Mouse (Mus musculus) layer of hippocampus, adult 18-20 months (tissue): ENCODE results near the gene Skap1. TPM values are rescaled to one million over a fixed set of nuclear protein-coding genes. Genes with fewer than 3 reads are reported as not detected.
"Not testable (repeated sequence)": the region's sequence is repeated elsewhere in the genome, so short reads cannot be mapped to it uniquely, and the experiment has no call there.

Experiments used
- DNase-seq, 2 experiments: peaks; one replicate each; pipeline ENCODE4 v3.0.0; 2022; ENCODE audit warnings: low spot score in 2 of 2
- total RNA-seq, 2 experiments: library from RNA; stranded (reverse); gene quantifications; 2 replicates each; pipeline ENCODE4 v1.2.3; 2021

Skap1 gene
- total RNA-seq, 2 experiments from 2014 or later = 1.1 to 1.3 TPM

DNA sequence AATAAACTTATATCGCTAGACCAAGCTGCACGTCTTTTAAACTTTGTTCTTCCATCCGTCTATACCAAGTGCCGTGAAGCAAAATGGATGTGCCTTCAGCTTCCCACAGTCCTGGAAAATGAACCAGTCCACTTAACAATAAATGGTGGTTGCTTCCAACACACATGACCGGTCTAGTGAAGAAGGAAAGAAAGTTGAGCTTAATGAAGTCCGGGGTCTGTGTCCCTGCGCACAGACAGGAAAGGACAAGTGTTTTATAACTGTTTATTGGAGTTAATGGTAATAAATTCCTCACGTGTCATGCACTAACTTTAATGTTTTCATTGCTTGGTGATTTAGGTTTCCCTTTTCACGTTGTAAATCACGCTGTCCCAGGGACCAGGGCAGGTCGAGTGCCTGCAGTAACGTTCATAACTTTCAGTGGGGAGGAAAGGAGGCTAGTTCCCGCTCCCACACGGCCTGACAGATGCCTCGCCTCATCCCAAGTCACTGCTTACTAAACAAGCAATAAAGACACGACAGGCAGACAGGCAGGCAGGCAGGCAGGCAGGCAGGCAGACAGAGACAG lies 222.4 kb downstream of the Skap1 start:
- no peak for DNase-seq

DNA sequence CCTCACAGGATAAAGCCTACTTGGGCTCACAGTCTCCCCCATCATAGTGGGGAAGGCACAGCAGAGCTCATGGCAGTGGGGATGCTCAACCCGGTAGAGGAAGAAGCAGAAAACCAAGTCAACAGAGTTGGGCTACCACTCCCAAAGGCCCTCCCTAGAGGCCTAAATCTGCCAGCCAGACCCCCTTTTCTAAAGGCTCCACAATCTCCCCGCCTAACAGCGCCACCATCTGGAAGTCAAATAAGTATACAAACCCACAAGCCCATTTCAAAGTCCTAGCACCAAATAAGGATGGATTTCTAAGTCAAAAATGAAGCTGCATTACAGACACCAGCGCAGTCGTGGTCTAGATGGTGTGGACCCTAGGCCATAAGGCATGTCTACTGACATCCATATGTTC lies 227.9 kb downstream of the Skap1 start:
- no peak for DNase-seq

DNA sequence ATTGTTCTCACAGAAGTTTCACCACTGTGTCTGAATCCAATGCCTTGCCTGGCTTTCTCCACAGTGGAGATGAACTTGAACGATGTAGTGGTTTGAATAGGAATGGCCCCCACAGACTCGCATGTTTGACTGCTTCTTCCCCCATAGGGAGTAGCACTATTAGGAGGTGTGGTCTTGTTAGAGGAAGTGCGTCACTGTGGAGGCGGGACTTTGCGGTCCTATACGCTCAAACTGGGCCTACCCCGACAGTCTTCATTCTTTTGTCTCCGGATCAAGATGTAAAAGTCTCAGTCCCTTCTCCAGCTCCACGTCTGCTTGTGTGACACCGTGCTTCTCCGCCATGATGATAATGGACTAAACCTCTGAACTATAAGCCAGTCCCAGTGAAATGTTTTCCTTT lies 229.0 kb downstream of the Skap1 start:
- DNase-seq = no peak

DNA sequence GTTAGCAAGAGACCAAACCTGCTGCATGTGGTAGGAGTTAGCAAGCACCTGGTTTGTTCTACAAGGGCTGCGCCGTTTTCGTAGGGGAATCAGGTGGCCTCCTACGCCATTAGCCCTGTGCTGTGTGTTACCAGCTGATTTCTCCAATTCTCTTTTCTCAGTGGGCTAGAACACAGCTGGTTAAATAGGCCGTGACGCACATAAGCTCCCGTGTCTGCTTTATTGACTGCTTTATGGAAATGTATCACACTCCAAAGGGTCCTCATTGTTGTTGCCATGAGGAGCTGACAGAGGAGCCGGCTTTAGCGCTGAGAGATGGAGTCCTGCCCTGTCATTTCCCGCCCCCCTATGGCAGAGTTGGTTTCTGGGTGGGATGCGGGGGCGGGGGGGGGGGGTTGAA lies 230.4 kb downstream of the Skap1 start:
- no peak for DNase-seq

DNA sequence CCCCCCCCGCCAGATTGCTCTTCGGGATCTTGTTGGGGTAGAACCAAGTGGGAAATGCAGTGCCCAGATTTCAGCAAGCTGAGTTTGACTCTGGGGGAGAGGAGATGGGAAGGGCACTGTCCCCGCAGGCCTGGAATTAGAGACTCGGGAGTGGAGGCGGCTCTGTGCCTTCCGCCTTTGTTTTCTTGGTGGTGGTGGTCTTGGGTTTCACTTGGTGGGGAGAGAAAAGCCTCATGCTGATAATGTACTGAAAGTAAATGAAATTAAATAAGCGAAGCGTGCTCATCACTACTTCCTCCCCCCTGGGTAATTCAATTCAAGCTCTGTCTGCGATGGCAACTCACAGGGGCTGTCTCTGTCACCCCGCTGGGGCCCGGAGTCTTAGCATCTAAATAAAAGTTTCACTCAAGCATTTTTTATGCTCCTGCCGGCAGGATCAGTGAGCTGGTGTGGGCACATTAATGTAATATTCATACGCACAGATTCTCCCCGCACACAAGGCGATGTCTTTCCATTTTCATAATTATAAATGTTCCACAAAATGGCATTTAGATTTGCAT lies 231.9 kb downstream of the Skap1 start:
- peak in 1 of 2 experiments; percentile 25 for DNase-seq

DNA sequence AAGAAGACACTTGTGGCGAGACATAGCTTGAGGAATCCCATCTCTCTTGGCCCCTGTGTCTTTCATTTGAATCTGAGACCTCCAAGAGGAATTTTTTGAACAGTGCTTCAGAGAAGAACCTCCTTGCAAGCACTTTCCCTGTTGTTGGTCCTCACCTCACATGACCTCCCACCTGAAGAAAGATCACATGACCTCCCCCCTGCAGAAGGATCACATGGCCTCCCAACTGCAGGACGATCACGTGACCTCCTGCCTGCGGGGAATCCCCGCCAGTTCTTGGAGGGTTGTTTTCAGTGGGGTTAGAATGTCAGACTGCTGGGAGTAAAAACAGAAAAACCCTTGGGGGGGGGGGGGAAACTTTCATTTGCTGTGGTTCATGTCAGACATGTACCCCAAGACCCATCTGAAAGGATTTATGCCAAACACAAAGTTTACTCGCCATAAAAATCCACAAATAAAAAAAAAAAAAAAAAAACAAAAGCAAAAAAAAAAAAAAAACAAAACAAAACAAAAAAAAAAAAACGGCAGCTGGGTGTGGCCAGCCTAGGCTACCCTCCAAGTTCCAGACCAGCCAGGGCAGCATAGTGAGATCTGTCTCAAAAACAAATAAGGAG lies 232.6 kb downstream of the Skap1 start:
- DNase-seq = no peak

DNA sequence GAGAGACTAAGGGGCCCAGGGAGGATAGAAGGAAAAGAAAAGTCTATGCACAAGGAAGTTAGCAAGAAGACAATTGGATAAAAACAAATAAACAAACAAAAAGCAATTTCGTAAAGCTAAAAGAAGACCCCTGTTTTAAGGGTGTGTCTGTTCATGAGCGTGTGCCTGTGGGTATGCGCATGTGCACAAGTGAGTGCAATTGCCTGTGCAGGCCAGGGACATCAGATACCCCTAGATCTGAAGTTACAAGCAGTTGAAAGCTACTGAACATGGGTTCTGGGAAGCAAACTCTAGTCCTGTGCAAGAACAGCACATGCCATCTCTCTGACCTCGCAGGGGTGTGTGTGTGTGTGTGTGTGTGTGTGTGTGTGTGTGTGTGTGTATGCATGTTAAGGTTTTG lies 233.1 kb downstream of the Skap1 start:
- DNase-seq = no peak

DNA sequence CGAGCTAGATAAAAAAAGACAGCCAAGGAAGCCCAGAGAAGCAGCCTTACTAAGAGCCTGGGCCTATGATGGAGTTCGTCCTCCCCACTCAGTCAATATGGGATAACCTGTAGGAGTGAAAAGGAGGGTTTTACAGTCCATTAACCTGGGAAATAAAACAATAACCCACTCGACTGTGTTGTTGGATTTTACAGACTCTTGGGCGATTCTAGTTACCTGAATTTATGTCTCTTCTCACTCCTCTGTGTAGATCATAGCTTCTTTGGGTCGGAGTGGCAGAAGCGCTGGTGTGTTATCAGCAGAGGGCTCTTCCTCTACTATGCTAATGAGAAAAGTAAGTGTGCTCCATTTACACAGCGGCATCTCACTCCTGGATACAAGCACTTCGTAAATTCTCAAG lies 239.4 kb downstream of the Skap1 start:
- DNase-seq = no peak

DNA sequence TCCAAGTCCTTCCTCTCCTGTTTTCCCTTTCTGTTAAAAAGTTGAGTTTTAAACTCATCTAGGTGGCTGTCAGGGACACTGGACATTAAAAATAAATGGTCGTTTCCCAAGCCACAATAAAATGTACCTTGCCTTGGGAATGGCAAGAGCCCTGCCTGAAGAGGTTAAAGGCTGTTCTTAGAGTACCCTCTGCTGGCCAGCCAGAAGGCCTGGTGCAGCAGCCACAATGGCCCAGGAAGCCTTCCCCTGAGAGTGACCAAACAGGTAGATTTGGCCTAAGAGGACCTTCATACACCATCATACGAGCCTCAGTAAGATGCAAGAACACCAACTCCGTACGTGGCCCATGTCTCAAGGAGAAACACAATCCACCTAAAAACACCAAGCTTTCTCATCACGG lies 246.9 kb downstream of the Skap1 start:
- DNase-seq = no peak

DNA sequence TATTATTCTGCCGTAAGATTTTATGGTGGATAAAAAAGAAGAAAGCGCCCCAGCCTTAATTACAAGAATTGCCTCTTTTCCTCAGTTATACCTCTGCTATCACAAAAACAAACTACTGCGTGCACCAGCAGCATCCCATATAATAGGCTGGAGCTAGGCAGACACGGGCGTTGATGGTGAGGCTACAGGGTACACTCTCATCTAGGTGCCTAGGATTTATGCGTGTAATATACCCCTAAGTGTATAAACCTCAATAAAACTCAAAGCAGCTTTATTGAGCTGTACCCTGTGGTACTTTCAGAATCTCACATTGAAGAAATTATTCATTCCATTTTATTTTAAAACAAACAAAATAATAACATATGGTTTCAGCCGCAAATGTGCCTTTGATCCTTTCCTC lies 247.3 kb downstream of the Skap1 start:
- no peak for DNase-seq

DNA sequence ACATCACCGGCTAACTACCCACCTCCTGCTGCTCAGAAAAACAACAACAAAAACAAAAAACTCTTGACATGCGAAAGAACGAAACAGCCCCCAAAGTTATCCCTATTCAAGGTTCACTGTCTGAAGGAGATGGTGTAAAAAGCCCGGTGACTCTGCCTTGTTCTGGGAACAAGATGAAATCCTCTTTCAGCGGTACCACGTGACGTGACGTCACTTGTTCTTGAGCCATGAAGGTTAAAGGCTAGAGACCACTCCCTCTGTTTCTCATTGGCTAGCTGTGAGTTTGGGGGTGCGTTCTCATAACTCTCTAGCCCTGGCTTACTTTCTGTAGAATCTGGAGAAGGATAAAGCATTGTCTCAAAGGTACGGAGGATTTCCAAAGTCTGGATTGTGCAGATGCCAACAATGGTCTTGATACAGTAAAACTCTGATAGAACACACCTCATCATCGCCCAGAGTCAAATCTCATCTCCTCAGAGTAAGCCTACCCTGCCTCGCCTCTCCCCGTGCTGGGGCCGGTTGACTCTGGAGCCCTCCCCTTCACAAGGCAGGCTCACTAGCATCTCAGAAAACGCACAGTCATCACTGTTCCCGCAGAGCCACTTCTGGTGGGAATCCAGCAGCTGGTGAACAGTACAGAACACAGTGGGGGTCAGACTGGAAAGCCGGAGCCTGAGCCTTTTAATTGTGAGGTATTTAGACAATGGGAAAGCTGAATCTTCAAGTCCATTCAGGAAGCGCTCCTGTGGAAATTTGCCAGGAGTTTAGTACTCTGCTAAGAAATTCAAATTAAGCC lies 249.0 kb downstream of the Skap1 start:
- DNase-seq = no peak

DNA sequence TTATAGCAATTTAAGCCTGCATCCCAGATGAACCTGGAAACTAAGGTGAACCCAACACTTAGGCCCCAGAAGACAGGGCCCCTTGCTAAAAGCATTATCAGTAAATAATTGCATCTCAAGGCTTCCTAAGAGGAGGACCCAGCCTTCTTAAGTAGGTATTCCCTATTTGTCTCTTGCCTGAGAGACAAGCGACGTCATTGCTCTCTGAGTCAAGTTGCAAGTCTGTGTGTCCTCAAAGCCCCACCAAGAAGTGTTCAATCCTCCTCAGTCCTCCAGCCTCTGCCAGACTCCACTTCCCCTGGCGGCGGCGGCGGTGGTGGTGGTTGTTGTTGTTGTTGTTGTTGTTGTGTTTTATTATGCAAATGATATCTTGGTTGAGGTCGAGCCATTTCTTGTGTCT lies 249.6 kb downstream of the Skap1 start:
- DNase-seq = no peak

DNA sequence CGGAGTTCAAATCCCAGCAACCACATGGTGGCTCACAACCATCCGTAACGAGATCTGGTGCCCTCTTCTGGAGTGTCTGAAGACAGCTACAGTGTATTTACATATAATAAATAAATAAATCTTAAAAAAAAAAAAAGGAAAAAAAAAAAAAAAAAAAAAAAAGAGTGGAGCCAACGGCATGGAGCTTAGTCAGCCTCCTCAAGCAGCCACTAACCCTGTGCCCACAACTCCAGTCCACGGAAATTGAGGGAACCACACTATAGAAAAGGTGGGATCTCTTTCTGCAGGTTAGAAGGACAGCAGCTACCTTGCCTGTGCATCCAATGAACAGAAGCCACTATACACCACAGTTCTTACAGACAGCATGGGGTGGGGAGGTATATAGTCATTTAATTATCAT lies 250.8 kb downstream of the Skap1 start:
- not testable (repeated sequence) for DNase-seq

DNA sequence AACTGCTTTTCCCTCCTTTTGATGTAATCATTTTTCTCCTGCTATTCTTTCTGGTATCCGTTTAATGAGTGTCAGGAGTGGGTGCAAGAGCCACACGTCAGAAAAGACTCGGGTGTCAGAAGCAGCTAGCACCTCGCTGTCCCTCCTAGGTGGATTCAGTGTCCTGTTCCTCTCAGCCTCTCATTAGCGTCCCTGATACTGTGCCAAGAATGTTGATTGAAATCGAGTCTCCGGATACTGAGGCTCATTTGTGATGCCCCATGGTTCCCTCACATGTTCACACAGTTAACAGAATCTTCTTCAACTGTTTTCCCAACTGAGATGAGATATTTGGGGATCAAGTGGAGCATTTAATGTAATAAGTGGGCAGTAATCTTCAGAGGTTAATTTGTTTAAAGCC lies 254.2 kb downstream of the Skap1 start:
- no peak for DNase-seq

DNA sequence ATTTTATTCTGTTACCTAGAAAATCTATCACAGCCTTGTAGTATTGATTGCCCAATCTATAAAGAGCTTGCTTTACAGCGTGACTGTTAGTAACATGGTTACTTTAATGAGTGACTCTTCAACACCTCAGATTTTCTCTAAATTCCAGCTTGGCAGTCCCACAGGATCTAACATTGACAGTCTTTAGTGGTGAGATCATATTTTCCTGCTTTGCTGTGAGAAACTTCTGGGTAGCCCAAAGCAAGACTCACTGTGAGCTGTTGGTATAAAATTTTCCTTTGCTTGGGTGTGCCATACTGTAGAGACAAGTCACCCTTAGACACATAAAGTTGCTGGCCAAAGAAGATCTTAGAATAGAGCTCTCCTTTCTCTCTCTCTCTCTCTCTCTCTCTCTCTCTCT lies 261.4 kb downstream of the Skap1 start:
- DNase-seq = no peak

DNA sequence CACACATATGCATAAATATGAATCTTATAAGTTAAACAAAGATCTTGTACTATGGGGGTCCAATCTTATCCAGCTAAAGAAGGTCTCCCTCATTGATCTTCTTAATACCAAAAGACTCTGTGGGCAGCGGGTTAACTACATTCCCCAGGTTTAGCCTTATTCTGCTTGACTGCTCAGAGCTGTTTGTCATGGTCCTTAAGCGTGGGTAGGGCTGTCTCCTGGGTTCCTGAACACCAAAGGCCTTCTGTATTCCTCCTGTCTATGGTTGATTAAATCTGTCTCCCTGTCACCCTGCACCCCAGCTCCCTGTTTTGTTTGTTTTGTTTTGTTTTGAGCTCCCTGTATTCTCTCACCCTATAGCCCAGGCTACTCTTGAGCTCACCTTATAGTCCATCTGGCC lies 264.2 kb downstream of the Skap1 start:
- no peak for DNase-seq

DNA sequence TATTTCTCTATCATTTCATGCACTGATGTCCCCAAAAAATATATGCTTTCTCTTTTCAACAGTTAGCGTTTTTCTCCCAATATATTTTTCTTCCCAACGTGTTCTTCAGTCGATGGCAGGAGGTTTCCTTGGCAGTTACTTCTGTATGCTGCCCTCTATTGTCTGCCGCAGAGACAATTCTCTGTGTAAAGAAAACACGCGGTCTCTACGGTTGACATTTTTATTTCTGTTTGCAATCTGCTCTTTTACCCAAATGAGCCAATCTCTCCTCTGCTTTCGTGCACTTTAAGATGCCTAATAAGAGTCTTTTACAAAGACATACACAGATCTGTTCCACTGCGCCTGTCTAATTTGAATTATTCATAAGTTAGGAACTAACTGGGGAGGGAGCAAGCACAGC lies 265.1 kb downstream of the Skap1 start:
- DNase-seq = peak in 1 of 2 experiments; percentile 49

DNA sequence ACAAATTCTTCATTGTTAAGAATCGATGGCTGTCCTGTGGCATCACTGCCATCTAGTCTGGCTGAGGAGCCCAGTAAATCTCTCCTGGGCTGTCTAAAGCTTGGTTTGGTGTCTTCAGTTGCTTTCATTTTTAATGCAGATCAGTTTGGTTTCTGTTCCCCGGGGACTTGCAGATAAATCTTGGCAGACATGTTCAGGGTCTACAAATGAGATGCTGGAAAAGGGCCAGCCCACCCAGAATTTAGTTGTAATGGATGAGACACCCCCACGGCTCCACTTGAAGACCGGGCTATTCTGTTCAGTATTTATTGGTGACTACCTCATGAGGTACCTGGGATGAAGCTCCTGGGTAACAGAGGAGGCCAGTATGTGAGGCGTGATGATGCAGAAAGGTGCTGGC lies 265.9 kb downstream of the Skap1 start:
- DNase-seq = no peak

DNA sequence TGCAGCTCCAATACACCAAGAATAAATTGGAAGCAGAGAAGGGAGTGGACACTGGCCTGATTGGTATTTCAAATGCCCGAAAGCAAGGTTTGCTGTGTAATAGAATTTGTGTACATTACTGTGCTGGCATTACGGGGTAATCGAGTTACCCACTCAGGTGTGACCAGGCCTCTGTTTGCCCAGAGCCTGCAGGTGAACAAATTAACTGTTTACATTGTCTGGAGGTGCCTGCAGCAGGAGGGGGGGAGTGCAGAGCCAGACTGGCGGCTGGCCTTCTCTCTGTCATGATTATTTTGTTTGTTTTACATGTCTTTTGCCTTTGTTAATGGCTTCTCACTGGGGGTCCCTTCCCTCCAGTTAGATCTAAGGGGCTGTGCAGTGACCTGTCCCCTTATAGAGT lies 268.3 kb downstream of the Skap1 start:
- no peak for DNase-seq

DNA sequence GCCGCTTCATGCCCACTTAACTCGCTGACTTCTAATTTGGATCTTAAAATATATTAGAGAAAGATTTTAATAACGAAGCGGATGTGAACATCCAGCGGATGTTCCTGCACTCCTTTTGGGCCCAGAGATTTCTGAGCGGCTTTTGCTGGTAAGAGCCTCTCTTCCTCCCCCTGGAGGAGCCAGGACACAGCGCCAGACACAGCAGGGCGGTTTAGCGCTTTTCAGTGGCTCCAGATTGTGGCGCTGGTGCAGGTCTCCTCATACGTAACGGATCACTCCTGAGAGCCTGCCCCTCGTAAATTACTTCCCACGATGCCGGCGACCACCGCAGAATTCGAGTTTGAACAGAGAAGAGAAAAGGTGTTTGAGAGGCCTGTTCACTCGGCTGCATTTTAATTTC lies 271.5 kb downstream of the Skap1 start:
- DNase-seq = peak; percentile 53 to 70

DNA sequence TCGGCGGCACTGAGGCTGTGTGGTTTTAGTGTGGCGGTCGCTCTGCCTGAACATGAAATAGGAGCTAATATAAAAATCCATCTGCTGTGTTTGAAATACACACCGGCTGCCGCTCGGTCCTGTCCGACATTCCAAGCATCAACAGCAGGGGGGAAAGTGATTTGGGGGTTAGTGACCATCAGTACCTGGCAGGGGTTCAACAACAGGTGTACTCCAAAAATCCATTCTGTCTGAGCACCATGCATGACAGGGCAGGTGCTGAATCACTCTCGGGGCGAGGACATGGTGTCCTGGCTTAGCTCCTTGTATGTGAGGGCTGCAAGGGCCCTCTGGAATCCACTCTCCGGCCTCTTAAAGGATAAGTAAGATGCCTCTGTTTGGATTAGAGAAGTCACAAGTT lies 272.0 kb downstream of the Skap1 start:
- no peak for DNase-seq

DNA sequence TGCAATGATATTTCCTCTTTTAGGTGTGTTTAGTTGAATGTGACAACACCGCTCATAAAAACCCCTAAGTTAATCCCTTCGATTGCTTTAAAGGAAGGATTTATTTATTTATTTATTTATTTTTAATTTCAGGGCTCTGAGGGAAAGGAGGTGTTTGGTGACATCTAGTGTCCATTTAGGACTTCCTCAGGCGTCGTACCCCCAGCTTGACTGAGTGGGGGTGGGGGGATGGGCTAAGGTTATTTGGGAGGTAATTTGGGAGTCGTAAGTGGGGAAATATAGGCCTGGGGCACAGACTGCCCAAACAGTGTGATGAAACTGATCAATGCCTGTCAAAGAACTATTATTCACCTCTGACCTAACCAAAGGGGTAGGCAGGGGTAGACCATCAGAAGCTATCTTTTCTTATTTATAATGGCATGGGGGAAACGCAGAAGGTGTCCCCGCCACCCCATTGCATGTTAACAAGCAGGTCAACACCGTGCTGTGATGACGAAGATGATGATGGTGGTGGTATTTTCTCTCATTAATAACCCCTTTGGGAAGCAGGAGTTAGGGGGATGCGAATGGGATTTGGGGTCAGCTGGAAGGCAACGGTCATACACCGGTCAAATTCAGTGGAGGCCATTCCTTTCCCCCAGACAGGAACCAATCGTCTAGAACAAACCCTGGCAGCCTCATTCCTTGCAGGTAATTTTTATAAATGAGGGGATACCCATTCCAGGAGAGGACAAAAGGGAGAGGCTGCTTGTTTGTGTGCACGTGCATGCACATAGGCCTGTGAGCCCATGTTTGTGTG lies 273.5 kb downstream of the Skap1 start:
- no peak for DNase-seq
